Mouse (Mus musculus) right cerebral cortex, postnatal 10 days (tissue): ENCODE results near the gene Jade1.

Experiments used
- DNase-seq, 2 experiments: peaks; one replicate each; pipeline ENCODE4 v3.0.0; 2021; ENCODE audit warnings: low spot score in 2 of 2

Gene Jade1

DNA sequence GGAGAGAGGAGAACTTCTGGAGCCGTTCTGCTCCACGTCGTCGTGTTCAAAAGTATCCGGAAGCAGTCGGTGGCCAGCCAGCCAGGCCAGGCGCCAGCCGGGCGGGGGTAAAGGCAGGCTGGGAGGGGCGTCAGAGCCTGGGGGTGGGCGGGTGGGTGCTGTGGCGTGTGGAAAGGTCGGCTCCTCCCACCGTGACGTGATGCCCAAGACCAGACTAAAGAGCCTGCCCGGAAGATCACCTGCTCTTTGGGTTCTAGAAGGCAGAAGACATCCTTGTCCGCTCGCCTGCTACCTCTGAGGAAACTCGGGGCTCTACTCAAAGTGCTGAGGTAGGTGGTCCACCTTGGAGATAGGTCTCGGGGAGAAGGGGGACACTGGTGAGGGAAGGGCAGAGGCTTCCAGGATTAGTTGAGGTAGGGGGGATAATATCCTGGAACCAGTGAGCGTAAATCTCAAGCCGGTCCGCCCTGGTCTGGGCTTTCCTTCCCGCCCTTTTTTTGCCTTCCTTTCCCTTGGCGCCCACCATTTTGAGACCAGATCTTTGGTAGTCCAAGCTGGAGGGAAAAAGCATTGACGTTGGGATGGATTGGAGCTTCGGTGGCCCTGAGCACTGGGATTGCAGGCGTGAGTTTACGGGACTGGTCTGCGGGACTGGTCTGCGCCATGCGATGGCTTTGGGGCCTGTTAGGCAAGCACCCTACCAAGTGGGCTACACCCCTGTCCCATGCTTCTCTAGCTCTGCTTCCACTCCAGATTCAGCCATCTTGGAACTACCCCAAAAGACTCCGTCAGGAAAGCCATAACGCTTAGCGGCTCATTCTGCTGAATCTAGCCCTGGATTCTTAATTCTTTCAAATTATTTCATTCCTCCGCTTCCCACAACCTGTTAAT lies at the start of gene Jade1:
TSS of gene Jade1 (plus strand) at position 241 of the 891 bp plus-strand sequence.
- no peak for DNase-seq

DNA sequence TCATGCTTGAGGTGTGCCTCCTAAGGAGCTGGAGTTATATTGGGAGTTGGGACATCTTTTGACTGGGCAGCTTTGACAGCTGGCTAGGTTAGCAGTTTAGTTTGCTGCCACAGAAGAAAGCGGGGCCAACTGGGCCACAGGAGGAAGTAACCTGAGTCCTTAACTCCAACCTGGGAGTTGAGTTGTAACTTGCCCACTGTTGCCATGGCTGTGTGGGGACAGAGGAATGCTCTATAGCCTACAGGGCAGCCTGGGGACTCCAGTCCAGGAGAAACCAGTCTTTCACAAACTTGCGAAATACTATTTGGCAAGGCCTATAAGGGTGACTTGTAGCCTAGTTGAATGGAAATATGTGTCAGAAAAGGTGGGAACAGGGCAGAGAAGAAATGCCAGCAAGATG lies 46.1 kb upstream of the Jade1 start:
- DNase-seq, result no peak

DNA sequence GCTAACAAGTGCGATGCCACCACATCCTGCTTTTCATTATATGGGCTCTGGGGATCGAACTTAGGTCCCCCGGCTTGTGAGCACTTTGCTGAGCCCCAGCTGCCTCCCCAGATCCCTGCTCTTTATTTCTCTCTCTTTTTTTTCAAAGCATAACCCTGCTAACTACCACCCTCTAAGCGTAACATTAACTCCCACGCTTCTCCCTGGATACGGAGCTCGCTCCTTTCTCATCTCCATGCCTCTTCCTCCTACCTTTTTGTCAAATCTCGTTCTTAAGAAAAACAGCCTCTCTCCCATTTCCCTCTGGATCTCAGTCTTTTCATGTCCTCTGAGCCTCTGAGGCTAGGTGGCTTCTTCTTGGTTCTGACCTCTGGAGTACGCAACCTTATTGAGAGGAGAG lies 45.3 kb upstream of the Jade1 start:
- peak in 1 of 2 experiments; percentile 31 for DNase-seq

DNA sequence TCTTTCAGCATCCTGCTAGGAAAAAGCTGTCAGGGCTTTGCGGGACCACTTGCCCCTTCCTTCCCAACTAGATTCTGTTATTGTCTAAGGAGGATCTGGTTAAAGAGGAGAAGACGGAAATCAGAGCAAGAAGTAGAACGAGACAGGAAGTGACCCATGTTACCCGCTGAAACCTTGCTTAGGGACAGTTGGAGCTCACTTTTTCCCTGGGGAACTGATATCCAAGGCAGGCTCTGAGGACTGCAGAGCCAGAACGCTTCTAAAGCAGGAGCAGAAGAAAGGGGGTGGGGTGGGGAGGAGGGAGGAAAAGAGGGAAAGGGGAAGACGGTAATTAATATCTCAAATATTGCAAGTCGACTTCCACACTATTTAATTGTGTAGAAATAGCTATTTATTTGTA lies 44.8 kb upstream of the Jade1 start:
- no peak for DNase-seq

DNA sequence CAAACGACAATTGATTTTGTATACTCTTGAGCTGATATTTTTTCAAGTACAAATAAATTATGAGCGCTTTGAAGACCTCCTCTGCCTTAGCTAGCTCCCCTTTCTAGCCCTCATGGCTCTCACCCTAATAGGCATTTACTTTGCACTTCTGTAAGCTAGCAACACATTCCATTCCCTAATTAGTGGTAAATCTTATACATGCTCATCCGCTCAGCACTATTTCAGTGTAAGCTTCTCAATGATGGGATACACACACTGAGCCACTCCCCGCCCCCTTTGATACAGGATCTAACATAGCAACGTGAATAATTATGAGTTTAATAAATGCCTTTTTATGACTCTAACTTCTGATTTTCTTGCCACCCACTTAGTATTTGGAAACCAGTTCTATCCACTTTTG lies 41.5 kb upstream of the Jade1 start:
- no peak for DNase-seq

DNA sequence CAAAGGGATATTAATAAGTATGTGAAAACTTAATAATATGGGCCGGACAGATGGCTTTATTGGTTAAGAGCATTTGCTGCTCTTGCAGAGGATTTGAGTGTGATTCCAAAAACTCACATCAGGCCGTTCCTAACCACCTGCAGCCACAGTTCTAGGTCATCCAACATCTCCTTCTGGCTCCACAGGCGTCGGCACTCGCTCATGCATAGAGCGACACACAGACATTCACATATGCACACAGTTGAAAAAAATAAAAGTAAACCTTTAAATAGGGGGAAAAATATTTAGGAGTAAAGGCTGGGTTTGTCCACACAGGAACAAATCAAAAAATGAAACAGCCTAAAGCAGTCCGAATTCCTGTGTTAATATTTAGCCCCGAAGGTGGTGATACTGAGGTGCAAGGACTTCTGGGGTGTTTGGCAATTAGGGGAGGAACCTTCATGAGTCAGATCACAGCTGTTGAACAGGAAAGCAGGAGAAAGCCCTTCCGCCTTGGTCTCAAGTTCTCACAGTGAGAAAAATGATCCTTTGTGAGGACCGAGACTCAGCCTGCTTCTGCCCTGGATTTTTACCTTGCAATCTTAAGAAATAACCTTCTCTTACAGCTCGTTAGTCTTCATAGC lies 40.7 kb upstream of the Jade1 start:
- DNase-seq, result no peak

DNA sequence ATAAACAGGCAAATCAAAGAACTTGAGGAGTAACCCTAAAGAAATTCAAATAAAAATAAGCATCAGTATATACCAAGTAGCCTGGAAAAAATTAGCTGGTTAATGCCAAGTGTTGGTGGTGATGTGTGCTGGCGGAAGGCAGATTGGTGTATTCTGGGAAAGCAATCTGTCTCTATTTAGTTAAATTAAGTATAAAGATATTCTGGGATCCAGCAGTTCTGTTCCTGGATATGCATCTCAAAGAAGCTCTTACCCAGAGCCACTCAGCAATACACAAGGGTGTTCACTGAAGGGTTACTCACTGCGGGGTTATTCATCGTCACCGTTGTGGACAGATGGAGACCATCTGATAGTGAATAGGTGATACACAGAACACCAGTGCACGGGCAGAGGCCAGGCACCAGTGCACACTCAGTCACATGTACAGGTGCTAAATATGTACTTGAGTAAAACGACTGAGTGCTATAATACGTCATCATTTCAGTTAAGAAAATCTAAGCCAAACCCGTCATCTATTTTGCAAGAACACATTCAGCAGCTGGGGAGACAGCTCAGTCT lies 38.5 kb upstream of the Jade1 start:
- peak in 1 of 2 experiments; percentile 39 for DNase-seq

DNA sequence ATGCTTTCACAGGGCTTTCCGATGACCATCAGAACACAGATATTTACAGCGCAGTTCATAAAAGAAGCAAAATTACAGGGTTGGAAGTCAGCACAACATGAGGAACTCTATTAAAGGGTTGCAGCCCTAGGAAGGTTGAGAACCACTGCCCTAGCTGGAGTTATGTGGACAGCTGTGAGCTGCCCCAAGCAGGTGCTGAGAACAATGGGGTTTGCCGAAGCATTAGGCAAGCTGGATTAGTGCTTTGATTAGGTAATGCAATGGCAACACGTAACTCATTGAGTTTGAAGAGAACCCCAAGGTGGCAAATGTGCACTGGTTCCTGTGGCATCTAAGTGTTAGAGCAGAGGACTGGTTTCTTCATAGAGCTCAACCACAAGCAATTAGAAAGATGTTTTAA lies 34.6 kb upstream of the Jade1 start:
- no peak for DNase-seq

DNA sequence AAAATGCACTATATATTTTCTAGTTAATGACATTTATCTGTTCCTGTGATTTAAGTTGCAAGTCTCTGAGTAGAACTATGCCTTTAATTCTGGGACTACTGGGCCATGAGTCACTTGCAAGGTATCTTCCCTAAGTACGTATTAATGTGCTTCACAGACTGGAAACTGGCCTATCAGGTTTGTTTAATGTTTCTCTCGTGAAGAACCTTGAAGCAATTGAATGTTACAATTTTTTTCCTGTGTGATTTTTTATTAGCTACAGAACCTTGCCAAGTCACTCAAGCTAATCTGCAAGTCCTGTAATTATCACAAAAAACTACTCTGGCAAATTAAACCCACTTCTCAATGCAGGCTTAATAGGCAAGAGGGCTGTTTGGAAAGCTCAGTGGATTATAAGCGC lies 33.8 kb upstream of the Jade1 start:
- DNase-seq, result no peak

DNA sequence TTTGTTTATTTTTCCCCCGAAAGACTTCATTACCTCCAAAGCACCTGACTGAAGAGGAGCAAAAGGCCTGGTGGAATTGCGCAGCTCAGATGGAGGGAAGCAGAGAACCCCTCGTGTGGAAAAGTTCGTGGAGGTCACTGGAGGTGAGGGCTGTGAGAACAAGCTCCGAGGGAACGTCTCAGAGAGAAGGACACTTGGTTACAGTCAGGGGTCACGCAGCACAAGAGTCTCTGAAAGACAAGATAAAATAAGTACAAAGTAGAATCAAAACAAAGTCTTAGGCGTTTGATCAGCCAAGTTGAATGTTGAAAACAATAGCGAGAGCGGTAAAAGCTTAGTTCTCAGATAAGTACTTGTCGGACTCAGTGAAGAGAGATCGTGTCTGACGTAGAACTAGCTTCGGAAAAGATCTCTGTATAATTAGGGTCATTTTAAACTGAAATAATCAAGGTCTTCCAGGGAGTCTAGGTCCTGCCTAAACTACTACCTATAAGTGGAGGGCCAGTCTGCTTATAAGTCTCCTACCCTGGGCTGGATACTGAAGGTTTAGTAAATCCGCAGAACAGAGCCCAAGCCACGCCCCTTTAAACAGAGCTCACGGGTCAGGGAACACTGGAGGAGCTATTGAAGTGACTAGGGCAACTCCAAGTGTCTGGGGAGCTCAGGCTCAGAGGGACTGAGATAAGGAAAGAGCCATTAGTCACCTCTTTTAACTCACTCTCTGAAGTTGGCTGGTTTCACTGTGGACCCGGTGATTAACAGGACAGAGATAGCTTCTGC lies 33.1 kb upstream of the Jade1 start:
- DNase-seq, result no peak

DNA sequence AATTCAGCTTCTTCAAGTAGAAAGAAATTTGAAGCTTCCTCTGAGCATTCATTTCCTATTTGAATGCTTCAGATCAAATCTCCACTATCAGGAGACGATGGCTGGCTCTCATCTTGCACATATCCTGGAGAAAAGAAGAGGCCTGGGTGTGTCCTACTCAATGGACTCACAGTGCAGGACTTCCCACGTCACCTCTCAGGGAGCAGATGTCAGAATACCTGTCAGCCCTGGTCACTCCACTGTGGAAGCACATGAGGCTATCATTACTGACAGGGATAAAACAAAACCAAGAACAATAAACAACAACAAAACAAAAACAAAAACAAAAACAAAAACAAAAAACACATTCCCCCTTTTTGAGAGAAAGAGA lies 32.5 kb upstream of the Jade1 start:
- no peak for DNase-seq

DNA sequence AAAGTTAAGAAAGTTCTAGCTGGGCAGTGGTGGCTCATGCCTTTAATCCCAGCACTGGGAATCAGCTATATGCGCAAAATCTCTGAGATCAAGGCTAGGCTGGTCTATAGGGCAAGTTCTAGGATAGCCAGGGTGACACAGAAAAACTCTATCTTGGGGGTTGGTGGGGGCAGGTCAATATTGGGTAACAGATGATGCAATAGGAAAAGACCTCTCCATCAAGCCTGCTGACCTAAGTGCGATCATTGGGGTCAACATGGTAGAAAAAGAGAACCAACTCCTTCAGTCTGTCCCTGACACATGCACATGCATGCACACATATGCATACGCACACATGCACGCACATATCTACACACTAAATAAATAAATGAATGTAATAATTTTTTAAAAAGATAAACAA lies 32.1 kb upstream of the Jade1 start:
- DNase-seq, result no peak

DNA sequence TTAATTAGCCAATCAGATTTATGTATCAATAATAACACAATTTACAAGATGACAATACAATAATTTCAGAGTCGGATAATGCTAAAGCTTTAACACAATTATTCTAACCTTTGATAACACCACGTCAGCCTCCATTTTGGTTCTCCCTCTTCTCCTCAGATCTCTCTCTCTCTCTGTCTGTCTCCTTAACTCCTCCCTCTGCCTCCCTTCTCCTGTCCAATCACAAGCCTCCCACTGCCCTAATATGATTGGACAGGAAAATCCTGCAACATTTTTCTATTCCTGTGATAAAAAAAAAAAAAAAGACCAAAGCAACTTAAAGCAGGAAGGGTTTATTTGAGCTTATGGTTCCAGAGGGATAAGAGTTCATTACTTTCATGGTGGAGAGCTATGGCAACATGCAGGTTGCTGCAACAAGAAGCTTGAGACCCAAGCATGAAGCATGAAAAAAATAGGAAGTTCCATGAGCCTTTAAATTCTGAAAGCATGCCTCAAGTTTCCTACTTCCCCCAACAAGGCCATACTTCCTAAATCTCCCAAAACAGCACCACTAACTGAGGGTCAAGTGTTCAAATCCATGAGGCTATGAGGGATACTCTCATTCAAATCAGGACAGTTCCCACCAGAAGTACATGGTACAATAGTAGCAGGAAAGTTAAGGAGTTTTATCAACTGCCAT lies 27.1 kb upstream of the Jade1 start:
- no peak for DNase-seq

DNA sequence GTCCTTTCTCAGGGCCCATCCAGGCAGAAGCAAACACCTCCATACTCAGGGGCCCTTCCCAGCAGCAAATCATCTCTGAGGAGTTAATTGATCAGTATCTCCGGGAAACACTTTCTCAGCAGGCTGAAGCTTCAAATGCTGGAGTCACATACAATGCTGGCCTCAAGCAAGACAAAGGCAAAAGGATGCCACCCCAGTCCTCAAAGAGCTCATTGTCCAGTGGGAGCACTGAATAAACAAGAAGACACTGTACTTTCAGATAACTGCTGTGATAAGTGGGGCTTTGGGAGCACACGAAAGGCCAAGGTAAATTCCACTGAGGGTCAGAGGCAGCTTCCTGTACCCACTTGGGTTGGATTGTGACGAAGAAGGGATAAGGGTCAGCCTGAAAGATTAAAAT lies 25.4 kb upstream of the Jade1 start:
- DNase-seq, result no peak

DNA sequence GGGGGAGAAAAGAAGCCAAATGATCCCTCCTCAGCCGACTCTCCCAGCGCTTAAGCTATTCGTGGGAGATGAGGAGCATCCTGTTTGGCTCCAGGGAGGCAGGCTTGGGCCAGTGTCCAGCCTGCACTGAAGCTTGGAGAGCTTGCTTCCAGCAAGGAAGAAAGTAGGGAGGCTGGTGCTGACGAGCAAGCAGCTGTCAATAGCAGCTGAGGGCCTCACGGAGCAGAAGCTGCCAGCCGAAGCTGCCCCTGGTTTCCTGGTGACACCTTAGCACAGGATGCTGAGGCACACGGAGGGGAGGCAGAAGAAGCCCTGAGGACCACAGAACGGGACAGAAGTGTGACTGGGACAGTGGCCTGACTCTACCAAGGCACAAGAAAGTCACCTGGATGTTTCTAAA lies 24.0 kb upstream of the Jade1 start:
- no peak for DNase-seq

DNA sequence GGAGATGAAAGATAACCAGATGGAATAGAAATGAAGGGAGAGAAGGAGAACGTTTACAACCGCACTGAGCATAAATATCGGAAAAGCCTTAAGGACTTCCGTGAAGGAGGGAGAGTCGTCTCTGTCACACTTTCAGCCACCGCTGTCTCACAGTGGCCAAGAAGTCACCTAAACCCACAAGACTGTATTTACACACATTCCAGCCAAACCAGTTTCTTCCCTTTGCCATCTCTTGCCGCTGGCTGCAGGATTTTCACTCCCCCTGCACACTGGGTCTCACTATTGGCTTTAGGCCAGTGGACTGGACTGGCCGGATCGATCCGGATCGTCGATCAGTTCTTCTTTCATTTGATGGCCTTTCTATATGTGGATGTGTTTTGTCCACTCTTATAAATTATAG lies 23.4 kb upstream of the Jade1 start:
- DNase-seq, result no peak

DNA sequence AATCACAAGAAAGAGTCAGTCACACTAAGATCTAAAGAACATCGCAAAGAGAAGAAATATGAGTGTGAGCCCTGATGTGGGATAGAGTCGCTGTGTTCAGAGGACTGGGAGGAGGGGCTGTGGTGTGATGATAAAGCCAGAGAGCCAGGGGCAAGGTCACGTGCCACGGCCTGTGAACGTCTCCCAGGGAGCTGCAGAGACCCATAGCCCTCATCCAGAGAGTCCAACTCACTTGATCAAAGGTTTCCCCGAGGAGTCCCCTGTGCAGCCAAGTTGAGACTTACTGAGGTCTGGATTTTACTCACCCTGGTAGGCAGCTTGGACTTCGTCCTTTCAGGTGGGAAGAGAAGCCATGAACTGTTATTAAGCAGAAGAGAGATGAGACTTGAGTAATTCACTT lies 21.9 kb upstream of the Jade1 start:
- no peak for DNase-seq

DNA sequence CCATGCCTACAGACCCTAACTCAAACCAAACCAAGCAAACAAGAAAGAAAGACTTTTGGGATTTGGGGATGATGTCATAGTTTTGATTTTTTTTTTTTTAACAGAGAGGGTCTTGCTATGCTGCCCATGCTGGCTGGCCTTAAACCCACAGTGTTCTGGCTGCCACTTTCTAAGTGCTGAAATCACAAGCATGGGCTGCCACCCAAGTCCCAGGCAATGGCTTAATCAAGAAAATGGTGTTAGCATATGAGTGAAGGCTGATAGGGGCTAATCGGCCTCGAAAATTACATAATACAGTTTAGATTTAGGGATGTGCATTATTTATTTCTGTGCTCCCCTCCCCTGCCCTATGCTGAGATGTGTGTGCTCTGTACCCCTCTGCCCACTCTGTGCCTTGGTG lies 17.6 kb upstream of the Jade1 start:
- no peak for DNase-seq

DNA sequence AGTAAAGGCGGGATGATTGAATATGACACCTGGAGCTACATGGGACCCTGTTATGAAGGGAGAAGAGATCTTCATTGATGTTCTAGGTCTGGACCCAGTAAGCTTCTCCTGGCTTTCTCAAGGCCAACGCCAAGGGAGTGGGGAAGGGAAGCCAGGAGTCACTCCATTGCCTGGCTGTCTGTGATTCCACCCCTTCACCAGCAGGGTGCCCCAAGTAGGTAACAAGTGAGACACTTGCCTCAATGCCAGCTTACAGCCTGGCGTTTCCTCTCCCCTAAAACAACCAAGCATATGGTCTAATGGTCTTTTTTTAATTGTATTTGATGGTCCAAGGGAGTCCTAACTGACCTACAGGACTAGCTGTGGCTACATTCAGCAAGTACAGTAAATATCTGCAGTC lies 14.2 kb upstream of the Jade1 start:
- no peak for DNase-seq

DNA sequence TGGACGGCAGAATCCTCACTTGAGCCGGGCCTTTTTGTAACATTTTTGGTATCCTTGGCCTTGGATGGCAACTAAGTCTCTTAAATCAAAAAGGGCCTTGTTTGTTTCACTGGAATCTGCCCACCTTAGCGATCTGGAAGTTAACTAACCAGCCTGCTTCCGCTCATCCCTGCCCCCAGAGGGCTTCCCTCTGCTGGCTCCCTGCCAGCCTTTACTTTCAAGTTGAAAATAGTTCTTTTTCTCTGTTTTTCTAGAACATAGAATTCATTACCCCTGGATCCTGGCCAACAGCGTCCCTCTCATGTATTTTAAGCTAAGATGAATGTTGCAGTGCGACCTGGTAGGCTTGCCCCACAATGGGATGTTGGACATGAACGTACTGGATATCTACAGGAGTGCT lies 11.1 kb upstream of the Jade1 start:
- DNase-seq, result peak; percentile 51 to 55

DNA sequence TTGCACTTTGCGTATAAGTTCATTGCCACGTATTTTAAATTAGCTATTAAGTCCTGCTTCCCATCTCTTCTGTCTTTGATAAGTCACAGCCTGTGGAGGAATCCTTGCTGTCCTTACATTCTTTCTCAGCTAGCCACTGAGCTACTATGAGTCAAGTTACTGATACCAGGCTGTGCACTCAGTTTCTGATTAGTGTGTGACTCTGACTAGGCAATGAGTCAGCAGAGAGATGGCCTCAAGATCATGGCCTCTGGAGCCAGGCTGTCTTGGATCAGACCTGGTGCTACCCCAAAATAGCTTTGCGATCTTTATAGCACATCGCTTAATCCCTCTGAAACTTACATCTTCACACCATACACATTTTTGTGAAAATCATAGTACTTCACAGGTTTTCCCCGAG lies 8.2 kb upstream of the Jade1 start:
- no peak for DNase-seq

DNA sequence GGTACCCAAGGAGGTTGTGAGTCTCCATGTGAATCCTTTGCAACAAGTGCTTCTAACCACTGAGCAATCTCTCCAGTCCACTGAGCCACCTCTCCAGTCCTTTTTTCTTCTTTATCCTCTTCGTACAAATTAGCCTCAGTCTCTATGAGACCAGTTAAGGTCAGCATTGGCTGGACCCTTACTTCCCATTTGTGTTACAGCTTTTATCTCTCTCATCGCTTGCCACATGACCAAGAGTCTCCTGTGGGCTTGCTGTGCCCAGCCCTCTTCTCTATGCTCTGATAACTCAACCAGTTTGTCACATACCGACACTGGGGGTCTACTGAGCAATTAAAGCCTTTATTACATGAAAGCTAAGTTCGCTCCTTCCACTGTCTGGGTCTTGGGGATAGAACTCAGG lies 7.3 kb upstream of the Jade1 start:
- DNase-seq, result no peak
